Mouse (Mus musculus) mesoderm, embryonic 11.5 days (tissue): ENCODE measurements around the gene Kcnip1.
A peak's percentile ranks its signal among the peaks of the same experiment; 100 is the strongest.

Experiments
- DNase-seq: peaks from one replicate; pipeline ENCODE4 v3.0.0-alpha.2; 2012; ENCODE audit warnings: low read depth, low spot score

Kcnip1 gene

DNA sequence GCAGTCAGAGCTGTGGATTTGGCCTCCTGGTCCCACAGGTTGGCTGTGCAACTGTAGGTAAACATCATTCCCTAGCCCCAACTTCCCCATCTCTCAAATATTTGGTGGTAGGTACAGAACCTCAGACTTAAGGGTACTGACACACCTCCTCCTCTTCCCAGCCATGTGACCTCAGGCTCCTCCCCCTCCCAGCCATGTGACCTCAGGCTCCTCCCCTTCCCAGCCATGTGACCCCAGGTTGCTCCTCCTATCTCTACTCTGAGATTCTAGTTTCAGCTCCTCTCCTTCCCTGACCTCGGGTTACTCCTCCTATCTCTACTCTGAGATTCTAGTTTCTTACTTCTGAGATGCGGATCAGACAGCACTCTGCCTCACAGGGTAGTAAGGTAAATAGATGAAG is 163.2 kb downstream of the Kcnip1 start:
- no peak for DNase-seq

DNA sequence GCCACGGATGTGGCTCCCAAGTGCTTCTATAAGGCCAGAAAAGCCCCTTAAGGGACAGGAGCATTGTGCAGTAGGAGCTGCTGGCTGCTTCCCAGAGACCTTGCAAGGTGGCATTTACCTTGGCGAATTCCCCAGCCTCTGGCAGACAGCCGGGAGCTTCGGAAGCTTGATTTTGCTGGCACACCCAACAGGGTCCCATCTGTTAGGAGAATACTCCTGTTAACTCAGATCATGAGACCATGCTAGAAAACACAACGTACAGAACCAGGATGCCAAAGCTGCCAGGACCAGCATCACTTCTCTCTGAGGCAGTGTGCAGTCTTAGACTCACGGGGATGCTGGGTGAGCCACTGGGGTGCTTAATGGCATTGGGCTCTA is 165.1 kb downstream of the Kcnip1 start:
- DNase-seq = no peak

- DNase-seq = no peak
Observed at GRCm38 (mm10) chr11:33827085-33827828, 165.7 kb downstream of the Kcnip1 start.

DNA sequence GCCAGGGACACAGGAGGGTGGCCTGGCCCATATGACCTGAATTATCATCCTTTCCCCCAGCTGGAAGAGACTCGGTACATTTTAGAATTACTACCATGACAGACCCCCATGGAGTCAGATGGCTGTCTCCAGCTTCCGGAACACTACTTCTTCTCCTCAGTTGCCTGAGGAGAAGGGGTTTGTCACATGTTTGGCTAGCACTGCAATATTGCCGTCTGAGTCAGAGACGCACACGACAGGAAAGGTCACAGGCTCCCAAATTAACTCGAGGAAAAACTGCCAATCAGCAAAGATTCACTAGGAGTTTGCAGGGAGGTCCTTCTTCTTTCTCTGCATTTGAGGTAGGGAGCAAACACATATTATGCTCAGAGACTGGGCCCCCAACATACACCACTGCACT is 168.2 kb downstream of the Kcnip1 start:
- DNase-seq = no peak

DNA sequence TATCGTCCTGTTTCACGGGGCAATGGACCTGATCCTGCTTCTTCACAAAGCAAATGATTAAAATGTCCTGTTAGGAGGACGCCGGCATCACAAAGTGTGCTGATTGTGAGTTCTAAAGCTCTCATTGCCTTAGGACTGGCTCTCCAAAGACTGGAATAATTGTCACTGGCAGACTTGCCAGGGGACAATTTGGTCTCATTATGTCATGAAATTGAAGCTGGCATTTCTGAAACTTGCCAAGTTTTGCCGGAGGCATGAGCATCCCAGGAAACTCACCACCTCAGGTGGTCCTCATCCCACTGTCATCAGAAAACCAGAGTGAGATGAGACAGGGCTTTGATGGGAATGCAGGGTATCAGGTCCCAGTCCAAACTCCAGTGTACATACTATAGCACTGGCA is 171.6 kb downstream of the Kcnip1 start:
- DNase-seq = no peak

DNA sequence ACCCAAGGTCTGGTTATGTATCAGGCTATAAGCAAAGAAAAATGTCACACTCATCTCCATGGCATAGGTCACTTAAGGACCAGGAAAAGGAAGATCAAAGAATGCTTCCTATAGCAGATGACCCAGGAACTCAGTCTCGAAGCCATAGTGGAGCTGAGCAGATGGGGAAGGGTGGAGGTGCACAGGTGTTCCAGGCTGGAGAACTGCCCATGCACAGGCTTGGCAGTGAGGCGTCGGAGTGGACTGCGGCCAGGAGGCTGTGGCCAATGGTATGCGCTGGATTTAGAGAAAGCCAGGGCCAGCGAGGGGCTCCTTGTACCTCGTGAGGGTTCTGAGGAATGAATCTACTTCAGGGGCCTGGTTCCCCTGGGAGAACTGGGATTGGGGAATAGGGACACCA is 172.1 kb downstream of the Kcnip1 start:
- DNase-seq = no peak

DNA sequence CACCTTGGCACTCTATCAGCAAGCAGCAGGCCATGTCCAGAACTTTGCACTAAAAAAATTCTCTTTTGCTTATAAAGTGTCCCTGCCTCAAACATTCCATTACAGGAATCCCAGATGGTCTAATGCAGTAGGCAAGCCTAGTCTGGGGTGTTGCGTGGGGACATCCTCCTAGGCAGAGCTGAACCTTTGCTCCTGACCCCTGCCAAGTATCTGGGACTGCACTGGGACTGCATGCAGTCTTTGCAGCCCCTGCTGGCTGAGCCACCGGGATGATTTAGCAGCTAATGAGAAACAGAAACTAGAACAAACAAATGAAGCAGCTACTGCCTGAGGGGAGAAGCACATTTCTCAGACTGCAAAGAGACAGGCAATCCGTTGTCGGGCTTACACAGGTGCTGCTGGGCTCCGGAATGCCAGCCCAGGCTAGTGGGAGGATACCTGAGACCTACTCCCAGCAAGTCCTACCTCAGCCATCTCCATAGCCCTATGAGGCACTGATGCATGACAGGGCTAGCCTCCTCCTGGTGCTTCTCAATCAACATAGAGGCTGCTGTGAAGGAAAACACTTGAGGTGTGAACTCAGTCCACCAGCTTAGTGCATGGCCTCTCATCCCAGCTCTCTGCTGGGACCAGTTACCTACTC is 174.0 kb downstream of the Kcnip1 start:
- peak; percentile 47 for DNase-seq

- no peak for DNase-seq
Observed at GRCm38 (mm10) chr11:33816020-33816419, 176.9 kb downstream of the Kcnip1 start.

DNA sequence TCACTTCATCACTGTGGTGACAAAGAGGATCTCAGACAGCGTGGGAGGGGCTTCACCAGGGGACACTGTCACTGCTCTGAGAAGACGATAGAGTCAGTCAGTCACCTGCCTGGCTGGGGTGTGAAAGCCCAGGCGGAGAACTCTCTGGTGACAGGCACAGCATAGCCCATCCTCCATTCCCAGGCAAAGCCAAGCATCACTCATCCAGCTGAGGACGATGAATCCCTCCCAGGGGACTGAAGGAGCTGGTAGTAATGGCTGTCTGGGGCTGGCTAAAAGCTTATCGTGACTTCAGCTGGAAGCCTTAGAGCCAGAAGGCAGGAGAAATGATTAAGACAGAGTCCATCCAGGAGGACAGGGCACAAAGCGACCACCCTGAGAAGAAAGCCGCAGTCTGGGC is 182.8 kb downstream of the Kcnip1 start:
- peak; percentile 55 for DNase-seq

GRCm38 (mm10) chr11:33803093-33803492 is 189.9 kb downstream of the Kcnip1 start:
- DNase-seq = no peak

DNA sequence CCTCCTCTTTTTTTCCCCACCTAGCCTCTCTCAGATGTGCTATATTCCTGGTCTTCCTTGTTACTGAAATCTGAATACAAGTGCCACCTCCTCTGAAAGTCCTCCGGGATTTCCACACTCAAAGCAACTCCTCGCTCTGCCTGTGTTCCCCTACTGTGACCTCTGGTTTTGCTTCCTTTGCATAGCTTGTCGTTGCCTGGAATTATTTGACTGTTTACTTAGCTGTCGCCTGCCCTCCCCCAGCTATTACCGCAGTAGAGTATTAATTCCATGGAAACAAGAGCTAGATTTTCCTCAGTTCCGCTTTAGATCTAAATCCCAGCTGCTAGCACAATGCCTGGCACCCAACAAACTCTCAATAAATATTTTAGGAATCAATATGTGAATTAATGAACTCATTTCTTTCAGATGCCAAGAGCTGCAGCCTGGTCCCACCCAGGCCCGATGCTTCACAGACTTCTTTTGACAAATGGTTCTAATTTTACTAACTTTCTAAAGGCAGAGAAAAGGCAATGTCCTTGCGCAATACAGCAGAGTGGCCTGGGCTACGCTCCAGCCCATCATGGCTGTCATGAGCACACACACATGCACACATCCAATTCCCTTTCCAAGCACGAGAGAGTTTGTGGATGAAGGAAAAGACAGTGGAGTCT is 192.4 kb downstream of the Kcnip1 start:
- DNase-seq = no peak

- no peak for DNase-seq
Observed at GRCm38 (mm10) chr11:33799933-33800332, 193.0 kb downstream of the Kcnip1 start.

DNA sequence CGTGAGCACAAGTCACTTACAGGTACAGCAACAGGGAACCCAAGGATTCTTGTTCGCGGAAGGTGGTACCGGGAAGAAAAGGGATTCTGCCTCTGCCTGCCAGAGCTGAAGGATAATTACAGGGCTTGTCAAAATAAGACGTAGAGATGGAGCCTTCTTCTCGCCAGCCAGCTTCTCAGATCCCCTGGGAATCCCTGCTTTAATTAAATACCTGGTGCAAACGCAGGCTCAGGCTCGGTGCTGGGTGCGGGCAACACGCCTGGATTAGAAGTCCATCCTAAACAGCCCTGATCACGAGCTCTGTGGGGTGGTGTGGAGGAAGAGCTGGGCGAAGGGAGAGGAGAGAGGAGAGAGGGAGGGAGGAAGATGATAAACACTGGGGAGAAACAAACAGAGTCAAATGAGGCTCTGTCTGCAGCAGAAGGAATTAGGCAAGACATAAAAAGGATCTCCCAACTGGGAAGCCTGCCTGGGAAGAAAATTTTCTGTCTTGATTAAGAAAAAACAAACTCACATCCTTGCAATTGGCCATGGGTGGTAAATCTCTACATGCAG is 194.8 kb downstream of the Kcnip1 start:
- no peak for DNase-seq

GRCm38 (mm10) chr11:33787362-33787761 is 205.6 kb downstream of the Kcnip1 start:
- peak; percentile 81 for DNase-seq

- DNase-seq = no peak
Observed at GRCm38 (mm10) chr11:33786572-33786971, 206.4 kb downstream of the Kcnip1 start.

GRCm38 (mm10) chr11:33781561-33781971 is 211.4 kb downstream of the Kcnip1 start:
- no peak for DNase-seq

DNA sequence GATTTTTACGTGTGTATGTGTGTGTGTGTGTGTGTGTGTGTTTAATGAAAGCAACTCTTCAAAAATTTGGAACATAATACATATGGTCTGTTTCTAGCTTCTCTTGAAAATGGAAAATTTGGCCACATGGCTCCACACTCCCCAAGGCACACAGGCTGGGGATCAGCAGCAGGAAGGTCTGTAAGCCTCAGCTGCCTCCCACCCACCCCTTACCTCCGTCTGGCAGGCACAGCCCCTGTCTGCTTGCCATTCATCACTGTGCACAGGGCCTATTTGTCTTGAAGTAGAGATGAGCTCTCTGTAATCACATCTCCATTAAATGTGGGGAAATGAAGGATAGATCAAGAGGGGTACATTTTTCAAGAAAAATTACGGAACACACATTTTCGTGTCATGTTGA is 212.7 kb downstream of the Kcnip1 start:
- DNase-seq = no peak

GRCm38 (mm10) chr11:33772615-33773141 is 220.3 kb downstream of the Kcnip1 start:
- DNase-seq = no peak

DNA sequence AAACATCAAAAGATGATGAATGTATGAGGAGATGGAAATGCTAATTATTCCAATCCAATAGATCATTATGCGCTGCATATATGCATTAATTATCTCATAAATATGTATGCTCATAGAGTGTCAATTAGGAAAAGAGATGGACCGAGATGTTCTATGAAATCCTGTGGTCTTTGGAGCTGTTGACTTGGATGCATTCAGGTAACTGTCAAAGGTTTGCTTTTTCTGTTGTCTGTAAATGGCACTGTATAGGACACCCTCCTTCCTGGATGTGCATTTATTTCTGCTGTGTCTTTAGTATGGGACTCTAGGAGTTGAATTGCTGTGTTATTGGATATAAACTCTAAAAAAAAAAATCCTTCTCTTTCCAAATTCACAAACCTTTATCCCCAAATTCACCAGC is 220.9 kb downstream of the Kcnip1 start:
- no peak for DNase-seq

DNA sequence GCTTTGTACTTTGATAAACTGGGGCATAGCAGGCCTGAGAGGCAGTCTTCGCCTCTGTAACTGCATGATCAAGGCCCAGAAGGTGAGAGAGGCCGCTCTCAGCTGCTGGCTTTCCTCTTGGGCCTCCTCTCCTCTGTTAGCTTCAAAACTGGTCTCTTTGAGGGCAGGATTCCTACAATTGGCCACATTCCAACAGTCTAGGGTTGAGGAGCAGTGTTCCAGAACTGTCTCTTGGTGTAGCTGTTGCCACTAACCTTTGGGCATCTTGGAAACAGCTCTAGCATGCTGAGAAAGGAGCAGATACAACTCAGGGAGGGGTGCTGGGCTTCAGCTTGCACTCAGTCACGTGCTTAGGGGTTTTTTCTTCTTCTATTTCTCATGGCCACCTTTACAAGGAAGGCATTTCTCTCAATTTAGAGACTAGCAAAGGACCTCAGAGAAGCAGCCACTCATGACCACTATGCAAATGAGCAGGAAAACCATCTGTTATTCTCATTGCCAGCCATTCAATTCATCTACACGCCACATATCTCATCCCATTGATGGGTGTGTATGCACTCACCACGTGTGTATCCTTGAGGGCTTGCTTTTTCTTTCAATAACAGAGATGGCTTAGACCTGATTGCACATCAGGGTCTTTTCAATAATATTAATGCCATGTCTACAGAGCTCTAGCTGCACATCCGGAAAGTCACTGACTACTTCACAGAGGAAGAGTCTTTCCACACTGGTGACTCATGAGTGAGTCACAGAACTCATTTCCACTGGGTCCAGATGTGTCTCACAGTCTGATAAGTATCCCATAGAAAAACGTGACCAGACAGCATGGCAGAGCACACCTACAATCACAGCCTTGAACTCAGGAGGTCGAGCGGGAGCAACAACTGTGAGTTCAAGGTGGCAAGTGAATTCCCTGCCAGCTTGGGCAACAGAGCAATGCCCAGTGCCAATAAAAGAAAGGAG is 225.7 kb downstream of the Kcnip1 start:
- no peak for DNase-seq

- DNase-seq = no peak
Observed at GRCm38 (mm10) chr11:33761201-33761755, 231.7 kb downstream of the Kcnip1 start.
